Mouse (Mus musculus) midbrain, embryonic 16.5 days (tissue): ENCODE data around the gene 6030408B16Rik. TPM values are rescaled to one million over a fixed set of nuclear protein-coding genes. Genes with fewer than 3 reads are reported as not detected.

Experiments used
- ATAC-seq: fragments of 200-750 bp; cut with Nextera tagmentation; 2 replicates; pipeline ENCODE4 v1.8.0; 2017; ENCODE audit warnings: moderate TSS enrichment
- H3K27ac ChIP-seq: fragments of 300-500 bp; sonication (generic); 2 replicates; pipeline ENCODE4 v1.5.1; 2014; ENCODE audit warnings: mild to moderate bottlenecking, low read length, mixed read lengths
- H3K27me3 ChIP-seq: fragments of 300-500 bp; sonication (generic); 2 replicates; pipeline ENCODE4 v1.6.1; 2014; ENCODE audit warnings: low read depth, low read length, mixed read lengths; ENCODE audit not compliant: control insufficient read depth, insufficient read depth
- H3K36me3 ChIP-seq: fragments of 300-500 bp; sonication (generic); 2 replicates; pipeline ENCODE4 v1.6.1; 2014; ENCODE audit warnings: mild to moderate bottlenecking, low read length, moderate library complexity, mixed read lengths; ENCODE audit not compliant: control insufficient read depth, insufficient read depth
- H3K4me1 ChIP-seq: fragments of 300-500 bp; sonication (generic); 2 replicates; pipeline ENCODE4 v1.6.1; 2014; ENCODE audit warnings: mild to moderate bottlenecking, low read length, mixed read lengths; ENCODE audit not compliant: control insufficient read depth, insufficient read depth
- H3K4me2 ChIP-seq: fragments of 300-500 bp; sonication (generic); 2 replicates; pipeline ENCODE4 v1.6.1; 2014; ENCODE audit warnings: mild to moderate bottlenecking, low read length, mixed read lengths
- H3K4me3 ChIP-seq: fragments of 300-500 bp; sonication (generic); 2 replicates; pipeline ENCODE4 v1.5.1; 2014; ENCODE audit warnings: low read depth, mild to moderate bottlenecking, low read length, moderate library complexity, mixed read lengths
- H3K9ac ChIP-seq: fragments of 300-500 bp; sonication (generic); 2 replicates; pipeline ENCODE4 v1.6.1; 2014; ENCODE audit warnings: low read depth, low read length, mixed read lengths
- H3K9me3 ChIP-seq: fragments of 300-500 bp; sonication (generic); replicated peaks from 2 replicates; pipeline ENCODE4 v1.6.1; 2014; ENCODE audit warnings: mild to moderate bottlenecking, low read length, mixed read lengths; ENCODE audit not compliant: control insufficient read depth, poor library complexity, severe bottlenecking
- WGBS: fragments of 180-500 bp; shearing (Covaris S2); extraction: QIAGEN DNeasy Blood & Tissue Kit; methylation state at CpG from one replicate; pipeline ENCODE4 v1.1.7; 2014; 5-methylcytosine and 5-hydroxymethylcytosine counted together
- polyA plus RNA-seq: library from polyadenylated mRNA; unstranded; fragments of >200 nt; fragmentation: Nextera tagmentation; extraction: Ambion mirVana; gene quantifications from 2 replicates; pipeline ENCODE4 v1.2.1, GENCODE M21; 2015

The 6030408B16Rik gene
- polyA plus RNA-seq, 1 experiment from 2014 or later: 0.26 TPM

- no peaks in the 10 kb centered on the region for H3K27me3 ChIP-seq
- no peak for ATAC-seq
- WGBS: 78% methylated on average over 13 of the region's 13 CpGs
- H3K36me3 ChIP-seq: no peaks in the 10 kb centered on the region
- H3K4me2 ChIP-seq: peak overlapping the region; percentile 33
- H3K27ac ChIP-seq: no peak overlapping the region
- no peak overlapping the region for H3K9ac ChIP-seq
- H3K9me3 ChIP-seq: no peaks in the 10 kb centered on the region
- H3K4me3 ChIP-seq: peak overlapping the region; percentile 19; the same call in 1 of the 2 replicates
- peaks cover 3% of the 10 kb centered on the region for H3K4me1 ChIP-seq
Measured at GRCm38 (mm10) chr15:101316279-101316912, 23.4 kb downstream of the 6030408B16Rik start.

GRCm38 (mm10) chr15:101316913-101317813 lies 24.2 kb downstream of the 6030408B16Rik start:
- Histone ChIP-seq H3K9ac (no peak overlapping the region), H3K4me2 (no peak overlapping the region), H3K4me3 (no peak overlapping the region), H3K27me3 (no peaks in the 10 kb centered on the region), H3K27ac (no peak overlapping the region), H3K4me1 (peaks cover 3% of the 10 kb centered on the region), H3K36me3 (no peaks in the 10 kb centered on the region), H3K9me3 (no peaks in the 10 kb centered on the region)
- WGBS: 83% methylated on average over 18 of the region's 18 CpGs
- no peak for ATAC-seq

GRCm38 (mm10) chr15:101317814-101318500 lies 24.9 kb downstream of the 6030408B16Rik start:
- Histone ChIP-seq H3K4me3 (no peak overlapping the region), H3K9ac (no peak overlapping the region), H3K9me3 (no peaks in the 10 kb centered on the region), H3K36me3 (no peaks in the 10 kb centered on the region), H3K27ac (no peak overlapping the region), H3K4me2 (no peak overlapping the region), H3K27me3 (no peaks in the 10 kb centered on the region), H3K4me1 (peaks cover 3% of the 10 kb centered on the region)
- ATAC-seq: no peak
- WGBS: 87% methylated on average over 2 of the region's 2 CpGs

GRCm38 (mm10) chr15:101318889-101319765 lies 26.1 kb downstream of the 6030408B16Rik start:
- Histone ChIP-seq H3K27me3 (no peaks in the 10 kb centered on the region), H3K4me2 (no peak overlapping the region), H3K9ac (no peak overlapping the region), H3K4me1 (peaks cover 3% of the 10 kb centered on the region), H3K27ac (no peak overlapping the region), H3K36me3 (no peaks in the 10 kb centered on the region), H3K9me3 (no peaks in the 10 kb centered on the region), H3K4me3 (no peak overlapping the region)
- no peak for ATAC-seq
- 69% methylated on average over 14 of the region's 14 CpGs for WGBS

- no peak overlapping the region for H3K27ac ChIP-seq
- H3K4me3 ChIP-seq: no peak overlapping the region
- no peaks in the 10 kb centered on the region for H3K27me3 ChIP-seq
- no peak overlapping the region for H3K4me2 ChIP-seq
- peaks cover 3% of the 10 kb centered on the region for H3K4me1 ChIP-seq
- no peak for ATAC-seq
- no peak overlapping the region for H3K9ac ChIP-seq
- no peaks in the 10 kb centered on the region for H3K36me3 ChIP-seq
- 88% methylated on average over 6 of the region's 6 CpGs for WGBS
- no peaks in the 10 kb centered on the region for H3K9me3 ChIP-seq
Measured at GRCm38 (mm10) chr15:101320010-101320617, 27.1 kb downstream of the 6030408B16Rik start.

- no peak for ATAC-seq
- Histone ChIP-seq H3K4me1 (peaks cover 3% of the 10 kb centered on the region), H3K27ac (no peak overlapping the region), H3K9ac (no peak overlapping the region), H3K4me3 (no peak overlapping the region), H3K9me3 (no peaks in the 10 kb centered on the region), H3K36me3 (no peaks in the 10 kb centered on the region), H3K4me2 (no peak overlapping the region), H3K27me3 (no peaks in the 10 kb centered on the region)
- 79% methylated on average over 6 of the region's 6 CpGs for WGBS
Measured at GRCm38 (mm10) chr15:101320618-101321041, 27.6 kb downstream of the 6030408B16Rik start.

- Histone ChIP-seq H3K4me3 (no peak overlapping the region), H3K27ac (no peak overlapping the region), H3K36me3 (no peaks in the 10 kb centered on the region), H3K4me2 (no peak overlapping the region), H3K9ac (no peak overlapping the region), H3K27me3 (no peaks in the 10 kb centered on the region), H3K9me3 (no peaks in the 10 kb centered on the region), H3K4me1 (no peaks in the 10 kb centered on the region; the same call in 1 of the 2 replicates)
- WGBS: 74% methylated on average over 5 of the region's 5 CpGs
- ATAC-seq: no peak
Measured at GRCm38 (mm10) chr15:101321126-101321525, 28.1 kb downstream of the 6030408B16Rik start.

GRCm38 (mm10) chr15:101322106-101322505 lies 29.1 kb downstream of the 6030408B16Rik start:
- H3K4me3 ChIP-seq: no peak overlapping the region
- no peak overlapping the region for H3K27ac ChIP-seq
- H3K9me3 ChIP-seq: no peaks in the 10 kb centered on the region
- no peak overlapping the region for H3K9ac ChIP-seq
- WGBS: 81% methylated on average over 5 of the region's 5 CpGs
- H3K4me2 ChIP-seq: no peak overlapping the region
- H3K27me3 ChIP-seq: no peaks in the 10 kb centered on the region
- H3K4me1 ChIP-seq: no peaks in the 10 kb centered on the region
- no peaks in the 10 kb centered on the region for H3K36me3 ChIP-seq
- ATAC-seq: no peak
